Mouse (Mus musculus): ENCODE results near the gene Tmtc1. TPM values are rescaled to one million over a fixed set of nuclear protein-coding genes. Genes with fewer than 3 reads are reported as not detected.

Tmtc1 gene
- polyA plus RNA-seq, 1 experiment from 2014 or later = 0.93 TPM

DNA sequence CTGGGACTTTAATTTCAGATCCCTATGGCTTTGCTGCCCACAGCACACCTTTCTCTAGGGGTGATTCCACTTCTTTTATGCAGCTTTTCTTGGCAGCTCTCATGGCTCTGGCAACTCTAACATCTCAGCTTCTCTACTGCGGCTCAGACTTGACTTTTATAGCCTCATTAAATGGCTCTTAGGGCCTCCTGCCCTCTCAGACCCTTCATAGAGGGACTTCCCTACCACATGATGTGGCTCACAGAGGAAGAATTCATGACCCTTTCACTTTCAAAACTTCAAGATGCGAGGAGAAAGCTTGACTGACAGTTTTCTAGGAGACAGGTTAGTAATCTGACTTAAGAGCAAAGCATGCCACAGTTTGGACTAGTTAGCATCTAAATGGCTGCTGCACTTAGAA is 221.5 kb downstream of the Tmtc1 start:
- H3K36me3 ChIP-seq (ENCODE audit: control insufficient read depth, insufficient read depth, low read length) = no peaks in the 10 kb centered on the region
- H3K4me2 ChIP-seq (replicated peaks; ENCODE audit: low read depth) = no peak overlapping the region
- H3K27ac ChIP-seq (replicated peaks) = no peak overlapping the region
- H3K4me3 ChIP-seq (ENCODE audit: low read depth, low read length) = no peak overlapping the region
- H3K9me3 ChIP-seq (ENCODE audit: control insufficient read depth, low read length) = no peaks in the 10 kb centered on the region
- WGBS = 68% methylated on average over 2 of the region's 2 CpGs
- H3K4me1 ChIP-seq (replicated peaks; ENCODE audit: control insufficient read depth, insufficient read depth) = no peaks in the 10 kb centered on the region
- ATAC-seq (ENCODE audit: low FRiP score, low TSS enrichment) = no peak
- no peaks in the 10 kb centered on the region for H3K27me3 ChIP-seq (ENCODE audit: control insufficient read depth, insufficient read depth, low read length)
- DNase-seq (ENCODE audit: low spot score) = no peak
- TF ChIP-seq EP300 (optimal IDR thresholded peaks at IDR 0.05) (no peak), CTCF (IDR thresholded peaks at IDR 0.05; ENCODE audit: low read depth) (no peak)
- H3K9ac ChIP-seq (ENCODE audit: low read length) = no peak overlapping the region

GRCm38 (mm10) chr6:148218235-148219076 is 225.7 kb downstream of the Tmtc1 start:
- no peak for DNase-seq (ENCODE audit: low spot score)
- H3K27me3 ChIP-seq (ENCODE audit: control insufficient read depth, insufficient read depth, low read length) = no peaks in the 10 kb centered on the region
- H3K4me1 ChIP-seq (replicated peaks; ENCODE audit: control insufficient read depth, insufficient read depth) = no peaks in the 10 kb centered on the region
- H3K4me2 ChIP-seq (replicated peaks; ENCODE audit: low read depth) = no peak overlapping the region
- no peaks in the 10 kb centered on the region for H3K9me3 ChIP-seq (ENCODE audit: control insufficient read depth, low read length)
- ATAC-seq (ENCODE audit: low FRiP score, low TSS enrichment) = no peak
- no peak overlapping the region for H3K4me3 ChIP-seq (ENCODE audit: low read depth, low read length)
- H3K27ac ChIP-seq (replicated peaks) = no peak overlapping the region
- H3K36me3 ChIP-seq (ENCODE audit: control insufficient read depth, insufficient read depth, low read length) = no peaks in the 10 kb centered on the region
- no peak overlapping the region for H3K9ac ChIP-seq (ENCODE audit: low read length)
- TF ChIP-seq CTCF (IDR thresholded peaks at IDR 0.05; ENCODE audit: low read depth) (no peak), EP300 (optimal IDR thresholded peaks at IDR 0.05) (no peak)
- WGBS = 65% methylated on average over 2 of the region's 2 CpGs

DNA sequence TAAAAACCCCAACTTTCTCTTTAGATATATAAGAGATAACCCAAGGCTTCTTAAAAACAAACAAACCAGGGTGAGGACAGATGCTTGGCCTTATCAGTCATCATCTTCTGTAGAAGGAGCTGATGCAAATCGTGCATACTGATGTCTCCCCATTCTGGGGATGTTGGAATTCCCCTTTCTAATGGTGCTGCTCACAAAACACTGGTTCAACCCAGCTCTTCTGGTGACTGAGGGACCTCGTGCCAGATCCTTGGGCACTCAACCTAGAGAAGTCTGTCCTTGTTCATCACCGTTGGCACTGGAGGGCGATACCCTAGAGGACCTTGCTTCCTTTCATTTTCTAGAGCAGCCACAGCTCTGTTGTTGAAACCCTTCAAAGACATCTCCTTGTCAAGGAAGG is 227.4 kb downstream of the Tmtc1 start:
- H3K4me2 ChIP-seq (replicated peaks; ENCODE audit: low read depth) = no peak overlapping the region
- no peaks in the 10 kb centered on the region for H3K36me3 ChIP-seq (ENCODE audit: control insufficient read depth, insufficient read depth, low read length)
- no peaks in the 10 kb centered on the region for H3K27me3 ChIP-seq (ENCODE audit: control insufficient read depth, insufficient read depth, low read length)
- DNase-seq (ENCODE audit: low spot score) = no peak
- H3K4me1 ChIP-seq (replicated peaks; ENCODE audit: control insufficient read depth, insufficient read depth) = no peaks in the 10 kb centered on the region
- H3K9ac ChIP-seq (ENCODE audit: low read length) = no peak overlapping the region
- WGBS = 90% methylated on average over 4 of the region's 4 CpGs
- H3K27ac ChIP-seq (replicated peaks) = no peak overlapping the region
- ATAC-seq (ENCODE audit: low FRiP score, low TSS enrichment) = no peak
- no peaks in the 10 kb centered on the region for H3K9me3 ChIP-seq (ENCODE audit: control insufficient read depth, low read length)
- no peak overlapping the region for H3K4me3 ChIP-seq (ENCODE audit: low read depth, low read length)
- TF ChIP-seq EP300 (optimal IDR thresholded peaks at IDR 0.05) (no peak), CTCF (IDR thresholded peaks at IDR 0.05; ENCODE audit: low read depth) (no peak)

- no peak for ATAC-seq (ENCODE audit: low FRiP score, low TSS enrichment)
- Histone ChIP-seq H3K36me3 (ENCODE audit: control insufficient read depth, insufficient read depth, low read length) (no peaks in the 10 kb centered on the region), H3K4me2 (replicated peaks; ENCODE audit: low read depth) (no peak overlapping the region), H3K9ac (ENCODE audit: low read length) (no peak overlapping the region), H3K27ac (replicated peaks) (no peak overlapping the region), H3K4me1 (replicated peaks; ENCODE audit: control insufficient read depth, insufficient read depth) (0 out of 2 replicates have a peak, but pooled peaks cover 2% of the 10 kb centered on the region), H3K9me3 (ENCODE audit: control insufficient read depth, low read length) (no peaks in the 10 kb centered on the region), H3K4me3 (ENCODE audit: low read depth, low read length) (no peak overlapping the region), H3K27me3 (ENCODE audit: control insufficient read depth, insufficient read depth, low read length) (no peaks in the 10 kb centered on the region)
- peak; percentile 64 for DNase-seq (ENCODE audit: low spot score)
- WGBS = 1% methylated on average over 5 of the region's 5 CpGs
- no peak for TF ChIP-seq EP300 (optimal IDR thresholded peaks at IDR 0.05)
- TF ChIP-seq CTCF (IDR thresholded peaks at IDR 0.05; ENCODE audit: low read depth) = peak; percentile 83
Observed at GRCm38 (mm10) chr6:148214765-148215164, 229.4 kb downstream of the Tmtc1 start.

DNA sequence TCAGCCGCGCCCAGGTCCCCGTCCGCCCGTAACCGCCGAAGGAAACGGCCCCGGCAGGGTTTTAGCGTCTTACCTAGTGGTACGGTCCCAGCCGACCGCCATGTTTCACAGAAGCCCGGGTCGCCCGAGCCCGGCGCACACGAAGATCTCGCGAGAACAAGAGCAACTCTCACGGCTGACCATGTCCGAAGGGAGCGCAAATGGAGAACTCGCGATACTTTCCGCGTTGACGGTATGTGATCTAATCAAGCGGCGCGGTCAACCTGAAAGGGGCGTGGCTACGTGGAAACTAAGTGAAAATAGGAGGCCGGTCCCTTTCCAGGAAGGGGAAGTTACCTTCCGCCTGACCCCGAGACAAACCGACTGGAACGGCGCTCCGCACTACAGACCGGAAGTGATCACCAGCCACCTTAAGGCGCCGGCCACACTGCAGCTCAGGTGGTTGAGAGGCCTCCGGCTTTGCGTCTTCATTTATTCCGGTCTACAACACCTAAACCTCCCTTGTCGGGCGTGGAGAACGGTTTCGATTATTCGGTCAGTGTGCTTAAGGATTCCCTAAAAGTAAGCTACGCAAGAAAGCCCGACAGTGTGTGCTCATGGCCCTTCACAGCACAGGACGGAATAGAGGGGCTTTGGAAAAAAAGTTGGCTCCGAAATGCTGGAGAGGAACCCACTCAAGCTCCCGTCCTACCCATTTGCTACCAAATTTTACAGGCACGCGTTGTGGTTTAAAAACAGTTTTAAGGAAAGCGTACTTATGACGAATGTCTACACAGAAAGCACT is 232.1 kb downstream of the Tmtc1 start, which contains the start of gene Ergic2:
TSS of gene Ergic2 (minus strand) at position 478 of the 784 bp plus-strand sequence.
- no peaks in the 10 kb centered on the region for H3K9me3 ChIP-seq (ENCODE audit: control insufficient read depth, low read length)
- peak within 1 kb of the TSS; percentile 100 for H3K4me3 ChIP-seq (ENCODE audit: low read depth, low read length)
- 0 out of 2 replicates have a peak, but pooled peaks cover 2% of the 10 kb centered on the region for H3K4me1 ChIP-seq (replicated peaks; ENCODE audit: control insufficient read depth, insufficient read depth)
- peak within 1 kb of the TSS; percentile 94 for H3K27ac ChIP-seq (replicated peaks)
- H3K27me3 ChIP-seq (ENCODE audit: control insufficient read depth, insufficient read depth, low read length) = no peaks in the 10 kb centered on the region
- ATAC-seq (ENCODE audit: low FRiP score, low TSS enrichment) = peak; percentile 99
- H3K4me2 ChIP-seq (replicated peaks; ENCODE audit: low read depth) = peak within 1 kb of the TSS; percentile 76
- H3K36me3 ChIP-seq (ENCODE audit: control insufficient read depth, insufficient read depth, low read length) = no peaks in the 10 kb centered on the region
- peak within 1 kb of the TSS; percentile 99 for H3K9ac ChIP-seq (ENCODE audit: low read length)
- WGBS = under 1% methylated on average over 61 of the region's 61 CpGs
- TF ChIP-seq CTCF (IDR thresholded peaks at IDR 0.05; ENCODE audit: low read depth) (no peak), EP300 (optimal IDR thresholded peaks at IDR 0.05) (peak; percentile 97)
- peak; percentile 97 for DNase-seq (ENCODE audit: low spot score)

Measured in stomach, postnatal 0 days (tissue).